Mouse (Mus musculus) B cell, adult 2 months (primary cell): ENCODE results near the gene Nlrp6.
"Not testable (repeated sequence)": the region's sequence is repeated elsewhere in the genome, so short reads cannot be mapped to it uniquely, and the experiment has no call there.

Experiments
- DNase-seq, 2 experiments: peaks; one replicate each; pipeline ENCODE4 v3.0.0; 2022

Gene Nlrp6

GRCm38 (mm10) chr7:140951051-140951450 lies 30.3 kb downstream of the Nlrp6 start:
- DNase-seq, result no peak

GRCm38 (mm10) chr7:140951765-140952164 lies 31.1 kb downstream of the Nlrp6 start:
- no peak for DNase-seq

GRCm38 (mm10) chr7:140952441-140952840 lies 31.7 kb downstream of the Nlrp6 start:
- DNase-seq, result no peak

GRCm38 (mm10) chr7:140953133-140953532 lies 32.4 kb downstream of the Nlrp6 start:
- no peak for DNase-seq

- peak; percentile 41 to 42 for DNase-seq
Measured at GRCm38 (mm10) chr7:140953800-140954732, 33.4 kb downstream of the Nlrp6 start.

GRCm38 (mm10) chr7:140954733-140955071 lies 34.0 kb downstream of the Nlrp6 start:
- DNase-seq, result no peak

GRCm38 (mm10) chr7:140955342-140955741 lies 34.6 kb downstream of the Nlrp6 start:
- DNase-seq, result no peak

- DNase-seq, result no peak
Measured at GRCm38 (mm10) chr7:140955758-140956555, 35.3 kb downstream of the Nlrp6 start, which contains the start of the genes Gm45717 and Ifitm2. Gm45717 (minus strand) TSS chr7:140955937. Ifitm2 (minus strand) TSS chr7:140955987.

- no peak for DNase-seq
Measured at GRCm38 (mm10) chr7:140956556-140956869, 35.8 kb downstream of the Nlrp6 start.

GRCm38 (mm10) chr7:140959181-140959901 lies 38.6 kb downstream of the Nlrp6 start:
- peak; percentile 40 to 50 for DNase-seq

GRCm38 (mm10) chr7:140960026-140960425 lies 39.3 kb downstream of the Nlrp6 start:
- DNase-seq, result no peak

- no peak for DNase-seq
Measured at GRCm38 (mm10) chr7:140961416-140961815, 40.7 kb downstream of the Nlrp6 start.

GRCm38 (mm10) chr7:140962733-140963132 lies 42.0 kb downstream of the Nlrp6 start:
- no peak for DNase-seq

GRCm38 (mm10) chr7:140966921-140967320 lies 46.2 kb downstream of the Nlrp6 start, which contains the start of gene Ifitm1:
Ifitm1 (plus strand) TSS chr7:140967221.
- no peak for DNase-seq

GRCm38 (mm10) chr7:140967862-140968591 lies 47.3 kb downstream of the Nlrp6 start:
- no peak for DNase-seq

- not testable (repeated sequence) for DNase-seq
Measured at GRCm38 (mm10) chr7:140968710-140969109, 48.0 kb downstream of the Nlrp6 start.

GRCm38 (mm10) chr7:140970931-140971330 lies 50.2 kb downstream of the Nlrp6 start:
- DNase-seq, result no peak

GRCm38 (mm10) chr7:140971479-140972171 lies 50.9 kb downstream of the Nlrp6 start:
- DNase-seq, result no peak

GRCm38 (mm10) chr7:140973396-140974165 lies 52.9 kb downstream of the Nlrp6 start:
- no peak for DNase-seq

GRCm38 (mm10) chr7:140974940-140975339 lies 54.2 kb downstream of the Nlrp6 start:
- no peak for DNase-seq

- DNase-seq, result no peak
Measured at GRCm38 (mm10) chr7:140975465-140975864, 54.8 kb downstream of the Nlrp6 start.
